Mouse (Mus musculus): Measurements from ENCODE around the gene Ube2h. TPM values are rescaled to one million over a fixed set of nuclear protein-coding genes. Genes with fewer than 3 reads are reported as not detected.

Ube2h gene
- total RNA-seq, 2 experiments from 2014 or later, result 64.8 to 68.6 TPM

GRCm38 (mm10) chr6:30162091-30162490, 142.2 kb downstream of the Ube2h start:
- DNase-seq, result peak; percentile 32

DNA sequence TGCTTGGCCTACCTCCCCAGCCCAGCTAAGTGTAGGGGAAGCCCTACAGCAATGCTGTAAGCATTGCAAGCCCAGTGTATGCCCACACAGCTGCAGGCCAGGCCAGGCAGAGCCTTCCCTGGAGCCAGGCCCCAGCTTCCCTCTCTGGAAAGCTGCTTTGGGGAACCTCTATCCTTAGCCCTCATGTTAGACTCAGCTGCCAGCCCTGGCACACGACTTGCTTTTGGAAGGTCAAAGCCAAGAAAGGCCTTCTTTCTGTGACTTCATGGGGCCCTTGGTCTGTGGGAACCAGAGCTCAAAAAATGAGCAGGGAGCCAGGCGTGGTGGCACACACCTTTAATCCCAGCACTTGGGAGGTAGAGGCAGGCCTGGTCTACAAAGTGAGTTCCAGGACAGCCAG, 142.7 kb downstream of the Ube2h start:
- DNase-seq, result no peak

Small RNA genes lying within 50 kb of the gene (microRNA-seq; reads per million reads assigned to microRNA genes)
- gene Mir182, result 31.4 to 42.3 reads per million in 2 experiments
- 23.2 to 36.6 reads per million in 2 experiments for gene Mir183
- 0.64 to 1.5 reads per million in 2 experiments for gene Mir96

Other genes starting within 250 kb of the Ube2h start
- gene Zc3hc1, start 86.5 kb upstream of the Ube2h start, total RNA-seq (2021), result 10 to 100 TPM; 15.8 to 19.4 TPM
- 10 to 100 TPM; 52.8 to 54.8 TPM for gene Klhdc10, start 97.3 kb upstream of the Ube2h start, total RNA-seq (2021)
- gene Tmem209, start 205.2 kb upstream of the Ube2h start, total RNA-seq (2021), result 10 to 100 TPM; 10.5 to 12.1 TPM
- under 1 TPM; 0.21 to 0.56 TPM for gene Ssmem1, start 205.3 kb upstream of the Ube2h start, total RNA-seq (2021)
- 1 to 10 TPM; 1.2 to 1.6 TPM for gene Cpa2, start 237.0 kb upstream of the Ube2h start, total RNA-seq (2021)

All from gastrocnemius, postnatal 10 days (tissue).